Mouse (Mus musculus): ENCODE results near the gene Cyfip1.
A peak's percentile ranks its signal among the peaks of the same experiment; 100 is the strongest.
"Not testable (repeated sequence)": the region's sequence is repeated elsewhere in the genome, so short reads cannot be mapped to it uniquely, and the experiment has no call there.

Gene Cyfip1

GRCm38 (mm10) chr7:55865044-55865443 lies 23.5 kb downstream of the Cyfip1 start:
- DNase-seq (ENCODE audit: low read depth): no peak

GRCm38 (mm10) chr7:55865750-55866416 lies 24.3 kb downstream of the Cyfip1 start:
- DNase-seq (ENCODE audit: low read depth): no peak

- peak; percentile 28 for DNase-seq (ENCODE audit: low read depth)
These were observed 26.7 kb downstream of the Cyfip1 start for GRCm38 (mm10) chr7:55868247-55868646.

GRCm38 (mm10) chr7:55869220-55869619 lies 27.7 kb downstream of the Cyfip1 start:
- no peak for DNase-seq (ENCODE audit: low read depth)

- no peak for DNase-seq (ENCODE audit: low read depth)
These were observed 28.9 kb downstream of the Cyfip1 start for GRCm38 (mm10) chr7:55870340-55871020.

GRCm38 (mm10) chr7:55871476-55871875 lies 29.9 kb downstream of the Cyfip1 start:
- DNase-seq (ENCODE audit: low read depth): no peak

- no peak for DNase-seq (ENCODE audit: low read depth)
These were observed 33.2 kb downstream of the Cyfip1 start for GRCm38 (mm10) chr7:55874703-55875102.

GRCm38 (mm10) chr7:55877721-55878120 lies 36.2 kb downstream of the Cyfip1 start:
- no peak for DNase-seq (ENCODE audit: low read depth)

- no peak for DNase-seq (ENCODE audit: low read depth)
These were observed 39.3 kb downstream of the Cyfip1 start for GRCm38 (mm10) chr7:55880882-55881281.

- DNase-seq (ENCODE audit: low read depth): no peak
These were observed 47.1 kb downstream of the Cyfip1 start for GRCm38 (mm10) chr7:55888603-55889002.

GRCm38 (mm10) chr7:55889996-55890395 lies 48.5 kb downstream of the Cyfip1 start:
- DNase-seq (ENCODE audit: low read depth): no peak

- DNase-seq (ENCODE audit: low read depth): no peak
These were observed 49.2 kb downstream of the Cyfip1 start for GRCm38 (mm10) chr7:55890731-55891130.

- DNase-seq (ENCODE audit: low read depth): no peak
These were observed 50.3 kb downstream of the Cyfip1 start for GRCm38 (mm10) chr7:55891797-55892196.

- DNase-seq (ENCODE audit: low read depth): peak; percentile 38
These were observed 62.2 kb downstream of the Cyfip1 start for GRCm38 (mm10) chr7:55903766-55904165.

- no peak for DNase-seq (ENCODE audit: low read depth)
These were observed 63.9 kb downstream of the Cyfip1 start for GRCm38 (mm10) chr7:55905449-55905848.

GRCm38 (mm10) chr7:55909519-55909918 lies 68.0 kb downstream of the Cyfip1 start:
- no peak for DNase-seq (ENCODE audit: low read depth)

- DNase-seq (ENCODE audit: low read depth): no peak
These were observed 68.8 kb downstream of the Cyfip1 start for GRCm38 (mm10) chr7:55910356-55910755.

- DNase-seq (ENCODE audit: low read depth): no peak
These were observed 69.8 kb downstream of the Cyfip1 start for GRCm38 (mm10) chr7:55911371-55911770.

GRCm38 (mm10) chr7:55912118-55912517 lies 70.6 kb downstream of the Cyfip1 start:
- no peak for DNase-seq (ENCODE audit: low read depth)

GRCm38 (mm10) chr7:55918365-55918764 lies 76.8 kb downstream of the Cyfip1 start:
- DNase-seq (ENCODE audit: low read depth): not testable (repeated sequence)

GRCm38 (mm10) chr7:55927262-55927661 lies 85.7 kb downstream of the Cyfip1 start:
- DNase-seq (ENCODE audit: low read depth): no peak

- DNase-seq (ENCODE audit: low read depth): peak; percentile 52
These were observed 87.1 kb downstream of the Cyfip1 start for GRCm38 (mm10) chr7:55928649-55929048.

- no peak for DNase-seq (ENCODE audit: low read depth)
These were observed 93.5 kb downstream of the Cyfip1 start for GRCm38 (mm10) chr7:55935025-55935424.

- DNase-seq (ENCODE audit: low read depth): no peak
These were observed 96.8 kb downstream of the Cyfip1 start for GRCm38 (mm10) chr7:55938341-55938740.
